Mouse (Mus musculus) inflammation-experienced regulatory T-cells (primary cell): ENCODE measurements around the gene Plcb1. TPM values are rescaled to one million over a fixed set of nuclear protein-coding genes. Genes with fewer than 3 reads are reported as not detected.

Source experiments
- polyA plus RNA-seq, 2 experiments: library from polyadenylated mRNA; unstranded; fragments of 100-300 nt; shearing (Covaris generic); gene quantifications; one replicate each; pipeline ENCODE4 v1.2.1; 2017

Gene Plcb1
- under 1 TPM in 1 of 2 experiments, not detected in 1; 0.06 TPM for polyA plus RNA-seq

DNA sequence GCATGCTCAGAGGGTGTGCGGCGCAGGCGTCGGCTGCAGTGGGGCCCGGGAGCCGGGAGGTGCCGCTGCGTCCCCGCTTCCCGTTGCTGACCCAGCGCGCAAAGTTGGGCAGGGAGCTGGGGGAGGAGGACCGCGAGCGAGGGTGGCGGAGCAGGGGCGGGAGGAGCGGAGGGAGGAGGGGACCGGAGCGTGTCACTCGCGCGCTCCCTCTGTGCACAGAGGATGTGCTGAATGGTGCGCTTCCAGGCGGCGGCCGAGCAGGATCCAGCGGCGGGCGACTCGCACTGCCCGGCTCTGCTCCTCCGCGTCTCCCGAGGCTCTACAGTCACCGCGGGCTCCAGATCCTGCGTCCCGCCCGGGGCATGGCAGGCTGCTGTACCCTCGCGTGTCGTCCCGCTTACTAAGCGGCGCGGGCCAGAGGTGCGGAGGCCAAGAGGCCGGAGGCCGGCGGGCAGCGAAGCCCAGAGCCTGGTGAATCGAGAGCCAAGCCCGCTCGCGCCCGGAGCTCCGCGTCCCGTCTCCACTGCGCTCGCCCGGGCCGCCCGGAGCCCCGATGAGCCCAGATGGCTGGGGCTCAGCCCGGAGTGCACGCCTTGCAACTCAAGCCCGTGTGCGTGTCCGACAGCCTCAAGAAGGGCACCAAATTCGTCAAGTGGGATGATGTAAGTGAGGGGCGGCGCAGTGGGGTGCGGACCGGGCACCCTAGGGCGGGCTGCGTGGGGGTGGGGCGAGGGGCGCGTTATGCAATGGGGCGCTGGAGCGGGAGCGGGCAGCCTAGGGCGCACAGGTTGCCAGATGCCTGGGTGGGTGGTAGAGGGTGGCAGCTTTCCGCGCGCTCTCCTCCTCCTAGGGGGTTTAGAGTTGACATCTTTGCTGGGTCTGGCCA, at the start of gene Plcb1:
Gene Plcb1 (plus strand): TSS at position 98 of the 886 bp plus-strand sequence.

Other genes with a start within 250 kb of the Plcb1 start
- 1 to 10 TPM in 1 of 2 experiments, not detected in 1; 1.3 TPM for gene Hao1, start 231.7 kb upstream of the Plcb1 start, polyA plus RNA-seq
- 10 to 100 TPM; 28.5 to 30.9 TPM for gene Tmx4, start 141.9 kb upstream of the Plcb1 start, polyA plus RNA-seq